Mouse (Mus musculus) MEL (cell line): Measurements from ENCODE around the gene Thada. TPM values are rescaled to one million over a fixed set of nuclear protein-coding genes. Genes with fewer than 3 reads are reported as not detected.

ENCODE experiments used
- DNase-seq: peaks from one replicate; pipeline ENCODE4 v3.0.0; 2011; ENCODE audit warnings: low read depth, low spot score
- H3K27ac ChIP-seq: 2 replicates; pipeline ENCODE4 v1.5.1; 2012; ENCODE audit warnings: low read depth, mild to moderate bottlenecking, control low read depth, low read length, moderate library complexity; ENCODE audit not compliant: control insufficient read depth
- H3K27me3 ChIP-seq, 2 experiments: fragments of 150-350 bp in 1 of 2; sonication (generic) in 1 of 2; 2 replicates each; pipeline ENCODE4 v1.6.1; 2012; ENCODE audit warnings: low read length in 2 of 2, mild to moderate bottlenecking in 2 of 2, improper control_type of control experiment in 1 of 2, moderate library complexity in 1 of 2; ENCODE audit not compliant: insufficient read depth in 2 of 2, control insufficient read depth in 1 of 2
- H3K36me3 ChIP-seq, 2 experiments: 2 replicates each; pipeline ENCODE4 v1.6.1; 2012 to 2014; ENCODE audit warnings: low read length in 2 of 2, improper control_type of control experiment in 1 of 2, inconsistent platforms in 1 of 2, mild to moderate bottlenecking in 1 of 2; ENCODE audit not compliant: insufficient read depth in 2 of 2, control insufficient read depth in 1 of 2
- H3K4me1 ChIP-seq, 2 experiments: fragments of 150-350 bp in 1 of 2; sonication (generic) in 1 of 2; 2 replicates each; pipeline ENCODE4 v1.6.1; 2012; ENCODE audit warnings: low read length in 2 of 2, improper control_type of control experiment in 1 of 2, mild to moderate bottlenecking in 1 of 2; ENCODE audit not compliant: insufficient read depth in 2 of 2, control insufficient read depth in 1 of 2
- H3K4me3 ChIP-seq, 2 experiments: fragments of 150-350 bp in 1 of 2; sonication (generic) in 1 of 2; 2 replicates each; pipeline ENCODE4 v1.5.1; 2012; ENCODE audit warnings: low read depth in 2 of 2, low read length in 2 of 2, mild to moderate bottlenecking in 2 of 2, moderate library complexity in 2 of 2, control low read depth in 1 of 2, improper control_type of control experiment in 1 of 2; ENCODE audit not compliant: control insufficient read depth in 1 of 2, insufficient read depth in 1 of 2
- H3K79me2 ChIP-seq: 2 replicates; pipeline ENCODE4 v1.6.1; 2012; ENCODE audit warnings: mild to moderate bottlenecking, low read length, moderate library complexity; ENCODE audit not compliant: control insufficient read depth, poor library complexity, insufficient read depth
- H3K9ac ChIP-seq: 2 replicates; pipeline ENCODE4 v1.6.1; 2012; ENCODE audit warnings: low read depth, mild to moderate bottlenecking, control low read depth, low read length, moderate library complexity; ENCODE audit not compliant: control insufficient read depth, poor library complexity, severe bottlenecking
- H3K9me3 ChIP-seq: fragments of 150-350 bp; sonication (generic); replicated peaks from 2 replicates; pipeline ENCODE4 v1.6.1; 2012; ENCODE audit warnings: mild to moderate bottlenecking, low read length, improper control_type of control experiment, moderate library complexity; ENCODE audit not compliant: insufficient read depth
- BHLHE40 ChIP-seq: IDR thresholded peaks from 2 replicates; pipeline ENCODE4 v1.6.1; 2012; ENCODE audit warnings: low read depth, mild to moderate bottlenecking, inconsistent platforms, low read length, improper control_type of control experiment, borderline replicate concordance
- CHD2 ChIP-seq: IDR thresholded peaks from 2 replicates; pipeline ENCODE4 v1.6.1; 2011; ENCODE audit warnings: low read length, improper control_type of control experiment
- CTCF ChIP-seq, 3 experiments: IDR thresholded peaks in 2 of 3; conservative IDR thresholded peaks in 1 of 3; 2 replicates each; pipeline ENCODE4 v1.5.1; 2011 to 2012; ENCODE audit warnings: low read length in 3 of 3, low read depth in 2 of 3, mild to moderate bottlenecking in 2 of 3, improper control_type of control experiment in 1 of 3, inconsistent platforms in 1 of 3, mixed read lengths in 1 of 3, moderate library complexity in 1 of 3; ENCODE audit not compliant: control insufficient read depth in 1 of 3, insufficient read depth in 1 of 3, poor library complexity in 1 of 3, severe bottlenecking in 1 of 3
- E2F4 ChIP-seq: IDR thresholded peaks from 2 replicates; pipeline ENCODE4 v1.6.1; 2011; ENCODE audit warnings: low read depth, low read length, improper control_type of control experiment, borderline replicate concordance
- ETS1 ChIP-seq: IDR thresholded peaks from 2 replicates; pipeline ENCODE4 v1.6.1; 2012; ENCODE audit warnings: low read depth, mild to moderate bottlenecking, inconsistent platforms, low read length, improper control_type of control experiment, moderate library complexity
- GABPA ChIP-seq: IDR thresholded peaks from 2 replicates; pipeline ENCODE4 v1.6.1; 2012; ENCODE audit warnings: low read depth, mild to moderate bottlenecking, inconsistent platforms, low read length, improper control_type of control experiment, moderate library complexity
- MXI1 ChIP-seq: IDR thresholded peaks from 2 replicates; pipeline ENCODE4 v1.6.1; 2011; ENCODE audit warnings: mild to moderate bottlenecking, low read depth, low read length, improper control_type of control experiment
- RAD21 ChIP-seq: IDR thresholded peaks from 2 replicates; pipeline ENCODE4 v1.6.1; 2011; ENCODE audit warnings: mild to moderate bottlenecking, low read depth, low read length, improper control_type of control experiment
- RCOR1 ChIP-seq: IDR thresholded peaks from 2 replicates; pipeline ENCODE4 v1.6.1; 2012; ENCODE audit warnings: low read depth, mild to moderate bottlenecking, inconsistent platforms, low read length, improper control_type of control experiment
- SIN3A ChIP-seq: IDR thresholded peaks from 2 replicates; pipeline ENCODE4 v1.6.1; 2012; ENCODE audit warnings: low read length, improper control_type of control experiment, inconsistent platforms
- TAL1 ChIP-seq: IDR thresholded peaks from 2 replicates; pipeline ENCODE4 v1.6.1; 2012; ENCODE audit warnings: mild to moderate bottlenecking, inconsistent platforms, low read length, moderate library complexity, mixed read lengths
- USF1 ChIP-seq: IDR thresholded peaks from 2 replicates; pipeline ENCODE4 v1.6.1; 2014; ENCODE audit warnings: low read depth, mild to moderate bottlenecking, inconsistent platforms, low read length, improper control_type of control experiment, moderate library complexity
- ZKSCAN1 ChIP-seq: IDR thresholded peaks from 2 replicates; pipeline ENCODE4 v1.6.1; 2012; ENCODE audit warnings: low read depth, mild to moderate bottlenecking, inconsistent platforms, low read length, improper control_type of control experiment, moderate library complexity
- ZMIZ1 ChIP-seq: IDR thresholded peaks from 2 replicates; pipeline ENCODE4 v1.6.1; 2012; ENCODE audit warnings: low read depth, mild to moderate bottlenecking, inconsistent platforms, low read length, improper control_type of control experiment, moderate library complexity
- ZNF384 ChIP-seq: IDR thresholded peaks from 2 replicates; pipeline ENCODE4 v1.6.1; 2012; ENCODE audit warnings: low read depth, mild to moderate bottlenecking, inconsistent platforms, low read length, improper control_type of control experiment
- polyA plus RNA-seq, 2 experiments: library from polyadenylated mRNA; stranded (reverse) in 1 of 2; unstranded in 1 of 2; fragments of >175 nt in 1 of 2; fragments of >200 nt in 1 of 2; gene quantifications; 2 replicates each; pipeline versions ENCODE4 v1.2.1 to v1.2.4; 2012; ENCODE audit warnings: low replicate concordance in 2 of 2, low read depth in 1 of 2; ENCODE audit not compliant: insufficient read length in 2 of 2, insufficient read depth in 1 of 2, missing spikeins in 1 of 2
- total RNA-seq: library from RNA; depleted of rRNA; stranded (reverse); fragments of 300-350 nt; gene quantifications from 2 replicates; pipeline ENCODE4 v1.2.3, GENCODE M21; 2012

Gene Thada
- total and polyA plus RNA-seq, 3 experiments: 19.8 to 20.6 TPM; not detected in 1

- H3K4me3 ChIP-seq: no peak overlapping the region
- peaks cover 0 to 10% of the 10 kb centered on the region in 2 experiments; a peak in 2 of 4 replicates for H3K36me3 ChIP-seq
- no peaks in the 10 kb centered on the region for H3K4me1 ChIP-seq
- H3K27me3 ChIP-seq: no peaks in the 10 kb centered on the region
- no peak overlapping the region for H3K9ac ChIP-seq
- TF ChIP-seq ETS1 (no peak), GABPA (no peak), RCOR1 (no peak), BHLHE40 (no peak), CHD2 (no peak), SIN3A (no peak), TAL1 (no peak), CTCF (IDR thresholded peaks at IDR 0.05 in 2 of 3, conservative IDR thresholded peaks at IDR 0.05 in 1 of 3; ENCODE audit: control insufficient read depth in 1 of 3, insufficient read depth in 1 of 3, low read depth in 2 of 3, low read length in 3 of 3, poor library complexity in 1 of 3, severe bottlenecking in 1 of 3) (no peak), ZMIZ1 (no peak), MXI1 (no peak), RAD21 (no peak), ZNF384 (no peak)
- no peaks in the 10 kb centered on the region for H3K79me2 ChIP-seq
- no peaks in the 10 kb centered on the region for H3K9me3 ChIP-seq
- H3K27ac ChIP-seq: no peak overlapping the region
- no peak for DNase-seq
These were observed 102.6 kb downstream of the Thada start for GRCm38 (mm10) chr17:84363444-84363843.

- Histone ChIP-seq H3K4me3 (no peak overlapping the region), H3K27ac (no peak overlapping the region)
- TF ChIP-seq USF1 (no peak), MXI1 (no peak), E2F4 (no peak), ZKSCAN1 (no peak)
- TF ChIP-seq, all 39 proteins: peak for 0
- no peaks in the 10 kb centered on the region for H3K27me3 ChIP-seq
- H3K9ac ChIP-seq: no peak overlapping the region
- DNase-seq: no peak
- no peaks in the 10 kb centered on the region for H3K4me1 ChIP-seq
- H3K36me3 ChIP-seq: peaks cover 0 to 8% of the 10 kb centered on the region in 2 experiments; a peak in 2 of 4 replicates
- no peaks in the 10 kb centered on the region for H3K9me3 ChIP-seq
- H3K79me2 ChIP-seq: no peaks in the 10 kb centered on the region
These were observed 103.3 kb downstream of the Thada start for GRCm38 (mm10) chr17:84362581-84363286.
